Mouse (Mus musculus) heart, postnatal 36 days (tissue): ENCODE measurements at regions not wholly inside any gene's neighbourhood (a gene's known extent, or its start where the extent isn't known, plus 50 kb on each side); places are given as distances from the start of the nearest gene placed in this dataset.
A peak's percentile ranks its signal among the peaks of the same experiment; 100 is the strongest.

Experiments used
- DNase-seq, 2 experiments: peaks; one replicate each; pipeline ENCODE4 v3.0.0; 2021 to 2022
- intact Hi-C: fragments of 180-260 bp; cut with DNase I; formaldehyde crosslinking; loops from one replicate; pipeline ENCODE4 v1.15.1; 2025

DNA sequence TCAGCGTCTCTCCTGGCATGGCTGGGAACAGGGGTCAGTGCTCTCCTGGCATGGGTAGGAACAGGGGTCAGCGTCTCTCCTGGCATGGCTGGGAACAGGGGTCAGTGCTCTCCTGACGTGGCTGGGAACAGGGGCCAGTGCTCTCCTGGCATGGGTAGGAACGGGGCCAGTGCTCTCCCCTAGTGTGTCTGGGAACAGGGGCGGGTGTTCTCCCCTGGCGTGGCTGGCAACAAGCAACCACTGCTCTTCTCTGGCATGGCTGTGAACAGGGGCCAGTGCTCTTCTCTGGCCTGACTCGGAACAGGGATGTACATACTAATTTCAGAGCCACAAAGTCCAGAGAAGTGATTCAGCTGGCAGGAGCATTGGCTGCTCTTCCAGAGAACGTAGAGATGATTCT lies 447.4 kb upstream of the Adgrl2 start:
- DNase-seq: no peak

DNA sequence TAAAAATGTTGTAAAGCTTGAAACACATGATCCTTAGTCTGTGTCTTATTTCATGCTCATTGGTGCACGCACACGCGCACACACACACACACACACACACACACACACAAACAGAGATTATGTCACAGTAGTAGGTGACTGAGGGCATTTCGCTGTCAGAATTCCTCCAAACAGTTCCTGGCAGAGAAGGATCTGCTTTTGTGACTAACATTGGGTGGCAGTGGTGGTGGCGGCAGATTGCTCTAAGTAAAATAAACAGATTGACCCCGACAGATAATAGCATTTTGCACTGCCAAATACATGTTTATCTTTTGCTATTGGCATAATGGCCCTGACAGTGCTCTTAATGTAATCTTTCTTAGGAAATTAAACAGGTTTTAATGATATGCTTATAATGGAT lies 446.6 kb upstream of the Adgrl2 start:
- intact Hi-C loops: no loop called here
- no peak for DNase-seq

More for the DNA sequence above, 447.4 kb upstream of the Adgrl2 start:
- intact Hi-C loops: no loop called here

DNA sequence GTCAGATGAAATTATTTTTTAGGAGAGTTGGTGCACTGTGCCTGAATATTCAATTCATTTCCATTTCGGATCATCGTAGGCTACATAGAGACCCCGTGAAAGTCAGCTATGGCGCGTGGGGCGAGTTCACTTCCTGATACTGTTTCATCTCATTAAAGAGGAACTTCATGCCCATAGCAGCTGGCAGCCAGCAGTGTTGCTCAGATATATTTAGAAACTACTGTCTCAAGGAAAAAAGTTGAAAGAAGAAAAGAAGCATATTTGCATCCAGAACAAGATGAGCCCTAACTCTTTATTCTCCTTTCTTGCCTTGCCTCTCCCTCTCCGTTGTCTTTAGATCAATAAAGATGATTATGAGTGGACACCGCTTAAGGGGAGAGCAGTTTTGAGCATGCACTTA lies 446.1 kb upstream of the Adgrl2 start:
- intact Hi-C loops: no loop called here
- no peak for DNase-seq

DNA sequence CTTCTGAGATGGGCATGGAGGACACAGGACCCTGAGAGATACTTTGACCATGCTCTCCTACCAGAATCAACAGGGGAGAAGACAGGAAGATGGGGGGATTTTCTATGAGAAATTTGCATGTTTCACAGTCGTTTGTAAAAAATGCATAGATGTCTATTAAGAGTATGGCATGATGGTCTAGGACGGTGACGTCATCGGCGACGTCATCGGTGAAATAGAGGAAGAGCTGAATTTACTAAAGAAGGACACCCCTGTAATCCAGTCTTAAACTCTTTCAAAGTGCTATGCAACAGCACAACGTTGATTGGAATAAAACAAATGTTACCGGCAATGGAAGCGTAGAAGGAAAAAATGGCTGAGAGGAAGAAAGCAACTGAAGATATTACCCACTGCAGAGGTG lies 441.4 kb upstream of the Adgrl2 start:
- intact Hi-C loops: no loop called here

DNA sequence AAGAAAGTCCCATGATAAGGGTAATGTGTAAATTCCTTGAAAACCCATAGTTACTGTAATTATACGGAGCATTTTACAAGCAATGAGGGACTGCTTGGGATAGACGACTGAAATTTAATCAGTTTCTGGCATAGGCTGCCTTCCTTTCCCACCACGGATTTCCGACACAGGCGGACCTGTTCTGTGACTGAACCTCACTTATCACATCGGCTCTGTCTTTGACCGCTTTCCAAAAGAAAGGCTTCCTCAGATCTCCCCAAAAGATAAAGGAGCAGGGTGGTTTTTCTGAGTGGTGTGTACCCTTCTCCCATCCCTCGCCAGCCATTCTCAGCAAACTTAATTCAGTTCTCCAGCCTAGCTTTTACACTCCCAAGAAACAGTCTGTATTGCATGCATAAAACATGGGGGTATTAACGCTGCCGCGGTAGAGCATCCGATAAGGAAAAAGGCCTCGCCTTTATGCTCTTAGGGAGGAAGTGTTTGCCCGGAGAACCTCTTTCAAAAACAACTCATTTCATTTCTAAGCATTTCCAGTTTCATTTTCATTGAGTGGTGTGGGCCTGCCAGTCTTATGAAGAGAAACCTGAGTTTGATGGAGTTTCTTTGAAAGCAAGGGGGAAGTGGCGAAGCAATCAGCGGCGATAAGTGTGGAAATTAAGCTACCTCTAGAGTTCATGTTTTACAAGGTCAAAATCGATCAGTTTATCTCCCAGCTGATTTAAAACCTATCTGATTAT lies 435.8 kb upstream of the Adgrl2 start:
- DNase-seq: no peak
- intact Hi-C loops: no loop called here

More for the DNA sequence above, 441.4 kb upstream of the Adgrl2 start:
- DNase-seq: no peak

DNA sequence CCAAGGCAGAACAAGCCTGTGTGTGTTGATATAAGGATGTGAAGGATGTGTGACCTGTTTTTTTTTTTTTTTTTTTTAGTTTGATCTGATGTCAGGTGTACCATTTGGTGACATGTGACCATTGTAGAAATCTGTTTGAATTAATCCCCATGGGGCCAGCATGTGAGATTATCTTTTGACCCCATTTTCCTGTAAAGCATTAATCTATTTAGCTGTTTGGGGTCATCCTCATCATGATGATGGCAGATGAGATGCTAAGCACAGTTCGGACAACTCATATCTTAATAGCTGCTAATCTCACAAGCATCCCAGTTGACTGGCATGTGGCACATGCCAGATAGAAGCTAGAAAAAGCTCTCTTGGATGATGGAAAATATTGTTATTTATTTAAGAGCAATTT lies 434.0 kb upstream of the Adgrl2 start:
- DNase-seq: no peak

DNA sequence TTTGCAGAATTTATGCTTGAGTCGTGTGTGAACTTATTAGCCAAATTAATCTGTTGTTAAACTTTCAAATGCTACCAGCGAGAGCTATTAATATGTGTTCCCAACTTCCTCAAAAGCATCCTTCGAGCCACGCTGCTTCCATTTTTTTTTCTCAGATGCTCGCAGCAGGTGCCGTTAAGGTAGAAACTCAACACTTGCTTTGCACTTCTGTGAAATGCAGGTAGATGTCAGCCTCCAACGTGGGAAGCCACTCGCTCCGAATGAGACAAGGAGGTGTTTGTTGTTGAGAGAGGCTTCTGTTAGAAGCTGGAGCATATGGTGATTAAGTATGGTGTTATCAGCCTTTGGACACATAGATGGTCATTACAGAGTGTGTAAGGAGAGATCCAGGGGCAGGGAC lies 433.1 kb upstream of the Adgrl2 start:
- no peak for DNase-seq
- intact Hi-C loops: no loop called here

More for the DNA sequence above, 434.0 kb upstream of the Adgrl2 start:
- intact Hi-C loops: no loop called here

DNA sequence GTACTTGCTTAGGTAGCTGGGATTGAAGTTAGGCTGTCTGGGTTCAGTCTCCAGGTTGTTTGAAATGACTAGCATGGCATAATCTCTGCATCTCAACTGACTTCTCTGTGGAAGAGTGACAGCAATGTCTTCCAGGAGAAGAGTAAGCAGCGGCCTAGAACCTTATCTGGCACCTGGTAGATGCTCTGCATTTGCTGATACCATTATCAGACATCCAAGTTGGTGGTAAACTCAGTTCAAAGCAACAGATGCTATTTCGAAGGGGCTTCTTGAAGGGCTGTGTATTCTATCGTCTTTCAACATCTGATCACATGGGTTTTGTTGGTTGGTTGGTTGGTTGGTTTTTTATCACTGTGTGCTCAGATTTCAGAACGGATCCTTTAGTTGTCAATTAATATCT lies 424.7 kb upstream of the Adgrl2 start:
- intact Hi-C loops: no loop called here
- DNase-seq: no peak

DNA sequence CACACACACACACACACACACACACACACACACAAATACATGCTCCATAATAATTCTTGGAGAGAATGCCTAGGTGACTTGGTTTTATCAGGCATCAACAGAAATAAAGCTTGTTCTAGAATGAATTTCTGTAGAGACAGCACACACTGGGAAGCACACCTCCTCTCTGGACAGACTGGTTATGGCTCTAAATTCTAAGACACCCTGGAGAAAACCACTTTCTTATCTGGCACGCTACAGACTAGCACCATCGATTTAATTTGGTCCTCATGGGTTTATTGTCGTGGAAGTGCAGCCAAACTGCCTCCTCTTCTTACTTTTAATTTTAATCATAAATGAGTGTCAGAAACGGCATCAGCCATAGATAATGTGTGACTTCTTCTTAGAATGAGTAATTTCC lies 422.8 kb upstream of the Adgrl2 start:
- no peak for DNase-seq
- intact Hi-C loops: no loop called here

DNA sequence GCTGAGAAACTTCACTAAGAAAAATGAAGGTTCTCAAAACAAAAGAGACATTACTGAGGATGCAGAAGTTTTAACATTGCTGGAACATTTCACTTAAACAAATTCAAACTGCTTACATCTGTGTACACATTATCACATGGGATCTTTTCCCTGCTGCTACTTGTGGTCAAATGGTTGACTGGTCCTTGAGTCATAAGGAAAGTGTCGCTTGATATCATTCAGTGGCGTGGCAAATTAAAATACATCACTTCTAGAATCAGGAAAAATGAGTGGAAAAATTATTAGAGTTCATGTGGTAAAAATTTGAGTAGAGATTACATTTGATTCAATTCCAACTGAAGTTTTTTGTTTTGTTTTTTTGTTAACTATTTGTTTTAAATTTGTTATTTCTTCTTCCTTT lies 420.2 kb upstream of the Adgrl2 start:
- no peak for DNase-seq
- intact Hi-C loops: no loop called here

DNA sequence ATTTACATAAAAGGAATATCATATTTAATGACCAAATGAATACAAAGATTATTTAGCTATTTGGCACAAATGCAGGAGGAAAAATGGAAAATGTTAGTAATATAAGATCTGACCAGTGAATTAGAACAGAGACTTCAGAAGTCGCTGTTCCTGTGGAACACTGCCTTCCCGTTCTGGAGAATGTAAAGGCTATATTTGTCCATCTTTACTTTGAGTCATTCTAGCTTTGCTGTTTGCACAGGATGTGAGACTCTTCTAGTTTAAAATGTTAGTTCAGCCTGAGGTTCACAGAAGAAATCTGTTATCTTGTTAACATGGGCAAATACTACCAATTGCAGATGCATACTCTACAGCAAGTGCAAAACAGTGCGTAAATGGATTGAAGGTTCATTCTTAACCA lies 418.5 kb upstream of the Adgrl2 start:
- no peak for DNase-seq
- intact Hi-C loops: no loop called here

DNA sequence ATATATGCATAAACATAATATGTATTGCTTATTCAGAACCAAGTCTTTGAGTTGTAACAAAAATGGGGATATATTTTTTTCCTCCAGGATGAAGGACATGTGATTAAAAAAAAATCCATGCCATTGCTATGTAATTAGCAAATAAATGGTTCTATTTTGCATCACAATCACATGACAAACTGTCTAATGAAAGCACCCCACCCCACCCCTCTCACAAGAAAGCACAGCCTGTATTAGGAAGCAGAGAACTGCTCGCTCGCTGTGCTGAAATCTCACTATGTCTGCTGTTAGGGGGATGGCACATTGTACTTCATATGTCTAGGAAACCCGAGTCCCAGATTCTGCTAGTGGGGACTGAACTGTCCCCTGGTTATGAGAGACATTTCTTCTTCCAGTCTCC lies 415.5 kb upstream of the Adgrl2 start:
- DNase-seq: no peak
- intact Hi-C loops: no loop called here

DNA sequence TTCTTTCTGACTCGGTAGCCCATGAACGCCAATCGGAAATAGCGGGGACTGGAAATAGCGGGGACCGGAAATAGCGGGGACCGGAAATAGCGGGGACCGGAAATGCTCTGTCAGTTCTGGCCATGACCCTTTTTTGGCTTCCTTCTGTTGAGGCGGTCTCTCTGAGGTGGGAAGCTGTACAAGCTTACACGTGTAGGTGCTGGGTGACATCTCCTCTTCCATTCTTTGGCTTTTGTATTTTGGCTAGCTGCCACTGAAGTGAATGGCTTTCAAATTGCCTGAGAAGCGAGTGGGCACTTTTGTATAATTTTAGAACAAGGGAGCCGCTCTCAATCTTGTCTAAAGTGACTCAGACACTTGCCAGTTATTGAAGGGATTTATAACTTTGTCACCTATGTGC lies 414.3 kb upstream of the Adgrl2 start:
- peak in 1 of 2 experiments; percentile 5 for DNase-seq
- intact Hi-C loops: no loop called here

DNA sequence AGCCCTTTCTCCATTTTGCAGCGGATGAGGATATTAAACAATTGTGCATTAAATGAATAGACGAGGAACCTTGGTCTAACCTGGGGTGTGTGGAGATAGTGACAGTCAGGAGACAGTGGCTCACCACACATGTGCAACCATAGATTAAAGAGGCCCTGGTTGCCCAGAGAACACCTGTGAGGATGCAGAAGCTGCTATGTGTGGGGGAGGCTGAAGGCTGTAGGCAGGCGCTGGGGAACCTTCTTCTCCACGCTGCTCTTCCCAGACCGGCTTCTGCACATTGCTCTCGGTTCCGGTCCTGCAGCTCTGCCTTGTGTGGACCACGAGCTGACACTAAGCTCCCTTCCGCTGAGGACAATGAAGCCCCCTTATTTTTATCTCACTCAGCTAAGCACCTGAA lies 412.1 kb upstream of the Adgrl2 start:
- intact Hi-C loops: no loop called here
- no peak for DNase-seq

DNA sequence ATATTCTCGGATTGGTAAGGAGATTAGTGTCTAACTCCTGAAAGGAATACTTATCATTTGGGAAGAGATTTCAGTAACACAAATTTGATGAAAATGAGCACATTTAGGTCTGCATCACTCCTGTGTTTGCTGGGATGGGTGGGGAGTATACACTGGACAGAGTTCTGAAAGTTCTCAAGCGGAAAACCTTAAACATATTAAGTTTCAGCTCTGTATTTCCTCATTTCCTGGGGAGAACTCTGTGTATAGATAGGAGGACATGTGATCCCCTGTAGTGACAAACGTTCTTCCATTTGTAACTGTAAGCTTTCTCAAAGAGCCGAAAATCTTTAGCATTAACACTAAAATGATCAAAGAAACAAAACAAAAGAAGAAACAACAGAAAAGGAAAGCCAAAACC lies 404.7 kb upstream of the Adgrl2 start:
- intact Hi-C loops: no loop called here

DNA sequence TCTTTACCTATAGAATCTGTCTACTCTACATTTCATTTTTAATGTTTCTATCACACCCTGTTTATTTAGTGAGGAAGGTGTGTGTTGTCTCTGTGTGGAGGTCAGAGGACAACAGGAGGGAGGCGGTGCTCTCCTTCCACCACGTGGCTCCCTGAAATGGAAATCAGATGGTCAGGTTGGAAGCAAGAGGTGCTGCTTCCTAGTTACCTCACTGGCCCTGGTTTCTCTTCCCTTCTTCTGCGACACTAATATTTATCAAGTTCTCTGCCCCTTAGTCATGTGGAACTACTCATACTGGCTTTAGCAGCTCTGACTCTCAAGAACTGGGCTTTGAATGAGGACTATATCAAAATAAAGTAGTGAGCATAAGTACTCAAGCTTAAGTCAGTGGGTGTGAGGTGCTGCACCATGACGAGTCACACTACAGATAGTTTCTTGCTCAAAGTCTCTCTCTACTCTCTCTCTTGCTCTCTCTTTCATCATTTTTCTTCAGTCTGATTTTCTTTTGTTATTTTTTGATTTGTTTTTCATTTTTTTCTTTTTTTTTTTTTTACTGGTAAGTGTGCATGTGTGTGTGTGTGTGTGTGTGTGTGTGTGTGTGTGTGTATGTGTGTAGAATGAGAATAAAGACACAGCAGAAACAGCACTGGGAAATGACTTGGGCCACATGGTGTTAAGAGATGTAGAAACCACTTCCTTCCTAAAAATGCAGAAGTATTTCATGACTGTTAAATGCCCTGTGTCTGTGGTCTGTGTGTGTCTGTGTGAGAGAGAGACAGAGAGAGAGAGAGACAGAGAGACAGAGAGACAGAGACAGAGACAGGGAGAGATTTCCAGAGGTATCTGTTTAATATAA lies 403.2 kb upstream of the Adgrl2 start:
- no peak for DNase-seq
- intact Hi-C loops: no loop called here

More for the DNA sequence above, 404.7 kb upstream of the Adgrl2 start:
- no peak for DNase-seq

DNA sequence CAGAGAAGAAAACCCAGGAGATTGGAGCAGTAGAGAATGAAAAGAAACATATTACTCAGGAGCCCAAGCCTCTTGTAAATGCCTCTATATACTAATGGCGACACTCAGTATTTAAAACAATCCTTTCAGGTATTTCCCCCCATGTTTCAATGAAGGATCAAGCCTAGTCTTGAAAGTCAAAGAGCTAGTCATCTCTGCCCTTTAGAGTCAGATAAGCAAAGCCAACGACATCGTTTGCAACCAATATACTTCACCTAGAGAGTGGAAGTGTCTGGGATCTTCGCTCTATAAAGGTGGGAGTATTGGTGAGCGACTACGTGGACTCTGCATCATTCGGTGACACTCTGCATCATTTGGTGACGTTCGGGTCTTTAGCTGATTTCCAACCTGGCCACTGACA lies 401.8 kb upstream of the Adgrl2 start:
- no peak for DNase-seq
- intact Hi-C loops: no loop called here

DNA sequence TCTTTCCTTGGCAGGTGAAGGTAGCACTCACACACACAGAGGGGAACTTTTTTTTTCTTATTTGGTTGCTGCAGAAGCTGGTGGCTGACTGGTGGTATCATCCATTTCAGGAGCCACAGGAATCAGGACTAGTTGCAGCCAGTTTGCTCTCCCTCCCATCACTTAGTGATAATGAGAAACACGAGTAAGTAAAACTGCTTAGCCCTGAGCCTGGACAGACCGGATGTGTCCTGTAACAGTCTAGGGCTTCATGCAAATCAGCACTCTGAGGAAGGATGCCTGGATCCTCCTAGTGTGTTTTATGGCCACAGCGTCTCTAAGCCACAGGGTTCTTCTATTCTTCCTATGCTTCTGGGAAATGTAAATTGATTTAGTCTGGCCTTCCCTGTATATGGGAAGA lies 397.2 kb upstream of the Adgrl2 start:
- intact Hi-C loops: no loop called here

DNA sequence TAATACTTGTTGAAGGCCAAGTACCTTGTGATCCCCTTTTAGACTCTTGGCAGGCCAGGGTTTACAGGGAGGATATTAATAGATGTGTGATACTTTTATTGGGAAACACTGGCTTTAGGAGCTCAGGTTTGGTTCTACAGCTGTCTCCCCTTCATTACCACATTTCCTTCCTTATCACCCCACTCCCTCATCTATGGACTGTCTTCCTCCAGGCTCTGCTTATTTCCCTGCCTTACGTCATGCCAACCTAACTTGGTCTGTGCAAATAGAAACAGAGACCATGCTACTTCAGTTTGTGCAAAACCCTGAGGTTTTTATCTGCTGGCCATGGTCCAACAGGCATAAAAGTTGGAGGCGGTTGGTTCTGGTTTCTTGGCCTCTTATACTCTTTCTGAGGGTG lies 395.7 kb upstream of the Adgrl2 start:
- intact Hi-C loops: no loop called here
- DNase-seq: no peak

More for the DNA sequence above, 397.2 kb upstream of the Adgrl2 start:
- no peak for DNase-seq

DNA sequence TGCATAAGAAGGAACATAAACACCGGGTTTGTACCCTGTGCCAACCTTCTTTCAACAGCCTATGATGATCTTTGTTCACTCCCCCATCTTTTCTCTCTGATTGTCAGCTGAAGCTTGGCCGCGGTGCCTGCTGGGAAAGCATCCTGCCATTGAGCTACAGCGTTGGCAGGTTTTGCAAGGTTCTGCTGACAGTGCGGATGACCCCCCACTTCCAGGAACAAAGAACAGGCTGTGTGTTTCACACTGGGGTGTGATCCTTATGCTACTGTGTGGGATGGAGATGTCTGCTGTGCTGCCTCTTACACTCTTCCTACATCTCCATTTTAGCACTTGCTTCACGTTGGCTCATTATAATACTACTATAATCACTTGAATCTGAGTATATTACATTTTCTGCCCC lies 395.0 kb upstream of the Adgrl2 start:
- DNase-seq: no peak
- intact Hi-C loops: no loop called here

DNA sequence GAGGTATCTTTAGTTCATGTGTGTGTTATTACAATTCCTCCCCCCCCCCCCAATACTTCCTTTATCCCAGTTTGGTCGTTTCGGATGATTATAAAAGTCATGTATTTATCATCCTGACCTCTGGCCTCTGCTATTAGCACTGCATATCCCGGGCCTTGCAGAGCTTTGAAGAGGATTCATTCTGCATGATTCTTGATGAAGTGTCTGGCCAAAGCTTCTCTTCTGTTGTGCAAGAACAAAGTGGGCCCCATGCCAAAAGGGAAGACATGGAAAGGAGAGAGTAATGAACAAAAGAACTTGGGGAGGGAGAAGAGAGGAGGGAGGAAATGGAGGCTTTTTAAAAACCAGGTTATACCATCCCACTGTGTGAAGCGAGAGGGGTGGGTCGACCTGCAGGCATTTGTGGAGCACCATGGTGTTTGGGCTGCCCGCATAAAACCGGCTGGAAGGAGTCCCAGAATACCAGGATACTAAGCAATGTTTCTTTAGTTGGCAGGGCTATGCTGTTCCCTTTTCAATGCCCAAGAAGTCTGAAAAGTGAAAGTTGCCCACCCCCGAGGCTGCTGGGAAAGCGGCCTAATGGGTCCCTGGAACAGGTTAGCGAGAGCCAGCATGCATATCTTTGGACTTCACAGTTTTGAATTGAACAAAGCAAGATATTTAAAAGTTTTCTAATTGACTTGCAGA lies 391.3 kb upstream of the Adgrl2 start:
- intact Hi-C loops: no loop called here
- peak; percentile 33 to 46 for DNase-seq

DNA sequence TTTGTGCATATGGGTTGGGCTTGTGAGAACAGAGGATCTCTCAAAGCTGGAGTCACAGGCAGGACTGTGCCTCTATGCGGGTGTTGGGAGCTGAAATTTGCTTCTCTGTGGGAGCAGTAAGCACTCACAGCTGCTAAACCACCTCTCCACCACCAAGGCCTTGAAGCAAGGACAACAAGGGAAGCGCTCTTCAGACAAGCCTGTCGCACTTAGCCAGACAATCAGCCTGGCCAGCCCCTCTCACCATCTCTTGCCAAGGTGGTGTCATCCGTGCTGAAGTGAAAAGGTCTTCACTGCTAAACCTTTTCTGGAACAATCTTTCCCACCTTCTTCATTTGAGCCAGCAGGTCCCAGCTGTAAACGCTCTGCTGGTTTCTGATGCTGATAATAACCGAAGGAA lies 390.7 kb upstream of the Adgrl2 start:
- intact Hi-C loops: no loop called here
- DNase-seq: no peak
